Mouse (Mus musculus) heart, embryonic 15.5 days (tissue): Measurements from ENCODE around the gene Spout1. TPM values are rescaled to one million over a fixed set of nuclear protein-coding genes. Genes with fewer than 3 reads are reported as not detected.

ENCODE experiments used
- ATAC-seq: fragments of 200-750 bp; cut with Nextera tagmentation; replicated peaks from 2 replicates; pipeline ENCODE4 v1.8.0; 2017; ENCODE audit warnings: low read depth, moderate TSS enrichment; ENCODE audit not compliant: insufficient number of reproducible peaks, insufficient read depth, low FRiP score
- H3K27ac ChIP-seq: fragments of 300-500 bp; sonication (generic); 2 replicates; pipeline ENCODE4 v1.5.1; 2015; ENCODE audit warnings: mild to moderate bottlenecking, inconsistent platforms
- H3K27me3 ChIP-seq: fragments of 300-500 bp; sonication (generic); 2 replicates; pipeline ENCODE4 v1.6.1; 2015; ENCODE audit warnings: inconsistent platforms
- H3K36me3 ChIP-seq: fragments of 300-500 bp; sonication (generic); 2 replicates; pipeline ENCODE4 v1.6.1; 2015; ENCODE audit warnings: mild to moderate bottlenecking, inconsistent platforms
- H3K4me1 ChIP-seq: fragments of 300-500 bp; sonication (generic); replicated peaks from 2 replicates; pipeline ENCODE4 v1.6.1; 2015; ENCODE audit warnings: inconsistent platforms
- H3K4me2 ChIP-seq: fragments of 300-500 bp; sonication (generic); 2 replicates; pipeline ENCODE4 v1.6.1; 2015; ENCODE audit warnings: inconsistent platforms, mild to moderate bottlenecking, moderate library complexity
- H3K4me3 ChIP-seq: fragments of 300-500 bp; sonication (generic); 2 replicates; pipeline ENCODE4 v1.5.1; 2015; ENCODE audit warnings: mild to moderate bottlenecking, inconsistent platforms
- H3K9ac ChIP-seq: fragments of 300-500 bp; sonication (generic); 2 replicates; pipeline ENCODE4 v1.6.1; 2015; ENCODE audit warnings: mild to moderate bottlenecking, inconsistent platforms
- H3K9me3 ChIP-seq: fragments of 300-500 bp; sonication (generic); replicated peaks from 2 replicates; pipeline ENCODE4 v1.6.1; 2016; ENCODE audit warnings: inconsistent platforms
- WGBS: fragments of 180-500 bp; shearing (Covaris S2); methylation state at CpG from one replicate; pipeline ENCODE4 v1.1.7; 2015; ENCODE audit warnings: mixed read lengths; 5-methylcytosine and 5-hydroxymethylcytosine counted together
- polyA plus RNA-seq: library from polyadenylated mRNA; unstranded; fragments of >200 nt; fragmentation: Nextera tagmentation; extraction: Ambion mirVana; gene quantifications from 2 replicates; pipeline ENCODE4 v1.2.1, GENCODE M21; 2015

The Spout1 gene
- polyA plus RNA-seq, 1 experiment from 2014 or later = 27.3 TPM

DNA sequence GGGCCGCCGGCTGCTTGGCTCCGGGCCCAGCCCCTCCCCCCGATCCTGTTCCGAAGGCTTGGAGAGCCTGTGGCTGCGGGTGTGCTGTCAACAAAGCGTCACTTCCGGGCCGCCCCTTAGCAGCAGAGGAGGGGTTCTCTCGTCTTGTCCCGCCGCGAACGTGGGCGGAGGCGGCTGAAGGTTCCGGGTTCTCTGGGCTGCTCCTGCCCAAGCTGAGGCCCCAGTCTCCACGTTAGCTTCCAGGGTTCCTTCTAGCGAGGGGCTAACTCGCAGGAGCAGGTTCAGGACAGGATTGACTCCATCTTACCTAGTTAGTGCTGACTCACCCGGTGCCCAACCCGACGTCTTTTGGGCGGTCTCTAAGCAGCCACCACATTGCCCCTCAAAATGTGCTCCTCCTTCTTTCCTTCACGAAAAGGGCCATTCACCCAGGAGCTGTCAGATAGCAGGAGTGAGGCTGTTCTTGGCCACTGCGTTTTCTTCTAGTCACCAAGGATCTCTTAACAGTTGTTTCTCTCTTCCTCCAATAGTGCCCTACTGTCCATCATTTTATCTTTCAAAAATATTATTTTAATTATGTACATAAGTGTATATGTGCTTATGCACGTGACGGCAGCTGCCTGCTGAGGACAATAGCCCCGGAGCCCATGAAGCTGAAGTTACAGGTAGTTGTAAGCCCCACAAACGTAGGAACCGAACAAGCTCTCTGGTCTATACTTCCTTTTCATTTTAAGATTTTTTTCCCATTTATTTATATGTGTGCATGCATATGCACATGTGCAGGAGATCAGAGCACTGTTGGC is 53.6 kb downstream of the Spout1 start, which contains the start of gene Zer1:
Gene Zer1, minus strand, starts transcription at position 114 of the 803 bp plus-strand sequence.
- H3K4me3 ChIP-seq = peak within 1 kb of the TSS; percentile 93
- H3K4me2 ChIP-seq = peak within 1 kb of the TSS; percentile 87
- peak; percentile 96 for ATAC-seq
- peaks cover 16% of the 10 kb centered on the region for H3K4me1 ChIP-seq
- H3K36me3 ChIP-seq = no peaks in the 10 kb centered on the region
- H3K9ac ChIP-seq = peak within 1 kb of the TSS; percentile 95
- H3K27ac ChIP-seq = peak within 1 kb of the TSS; percentile 90
- 9% methylated on average over 31 of the region's 31 CpGs for WGBS
- no peaks in the 10 kb centered on the region for H3K9me3 ChIP-seq
- no peaks in the 10 kb centered on the region for H3K27me3 ChIP-seq

DNA sequence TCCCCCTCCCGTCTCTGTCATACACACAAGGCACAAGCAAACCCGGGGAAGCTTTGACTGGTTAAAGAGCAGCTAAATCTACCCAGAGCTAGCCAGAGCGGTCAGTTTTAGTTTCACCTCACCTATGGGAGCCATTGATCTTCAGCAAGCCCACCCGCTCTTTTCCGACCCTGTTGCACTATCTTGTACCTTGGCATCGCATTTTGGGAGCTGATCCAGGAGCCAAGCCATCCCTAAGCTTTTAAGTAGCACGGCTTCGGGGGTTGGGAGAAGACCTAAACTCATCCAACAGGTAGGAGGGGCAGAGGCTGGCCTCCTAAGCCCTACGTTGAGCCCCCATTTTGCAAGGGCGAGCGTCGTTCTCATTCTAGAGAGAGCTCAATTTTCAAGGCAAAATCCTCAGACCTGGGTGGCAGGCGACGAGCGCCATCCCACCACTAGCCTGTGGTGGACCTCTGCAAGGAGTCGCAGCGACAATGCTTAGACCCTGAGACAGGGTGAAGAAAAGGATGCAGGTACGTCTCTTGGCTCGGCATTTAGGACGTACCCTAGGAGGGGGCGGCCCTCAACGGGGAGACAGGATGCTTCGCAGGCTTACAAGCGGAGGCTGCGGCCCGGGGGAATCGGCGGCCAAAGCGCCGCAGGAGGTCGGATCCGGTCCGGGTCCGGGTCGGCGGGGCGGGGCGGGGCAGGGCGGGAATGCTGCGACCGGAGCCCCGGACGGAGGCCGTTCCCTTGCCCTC is 54.4 kb downstream of the Spout1 start:
- H3K4me2 ChIP-seq = peak overlapping the region; percentile 87
- peak overlapping the region; percentile 93 for H3K4me3 ChIP-seq
- H3K9ac ChIP-seq = peak overlapping the region; percentile 95
- ATAC-seq = peak; percentile 58
- under 1% methylated on average over 44 of the region's 44 CpGs for WGBS
- H3K36me3 ChIP-seq = no peaks in the 10 kb centered on the region
- peaks cover 16% of the 10 kb centered on the region for H3K4me1 ChIP-seq
- peak overlapping the region; percentile 90 for H3K27ac ChIP-seq
- no peaks in the 10 kb centered on the region for H3K9me3 ChIP-seq
- no peaks in the 10 kb centered on the region for H3K27me3 ChIP-seq

Other genes with a start within 250 kb of the Spout1 start
- 34.2 and 41.2 TPM in 2 replicates for gene Gle1, start 243.0 kb downstream of the Spout1 start, polyA plus RNA-seq
- 81.7 and 104 TPM in 2 replicates for gene Sptan1, start 212.9 kb downstream of the Spout1 start, polyA plus RNA-seq
- 18.7 and 25.0 TPM in 2 replicates for gene Wdr34, start 129.6 kb downstream of the Spout1 start, polyA plus RNA-seq
- gene Set, start 121.1 kb downstream of the Spout1 start, polyA plus RNA-seq = 194 and 206 TPM in 2 replicates
- gene Pkn3, start 100.8 kb downstream of the Spout1 start, polyA plus RNA-seq = 11.0 and 11.1 TPM in 2 replicates
- 25.8 and 31.3 TPM in 2 replicates for gene Zdhhc12, start 84.8 kb downstream of the Spout1 start, polyA plus RNA-seq
- 5.0 and 6.8 TPM in 2 replicates for gene Zer1, start 53.9 kb downstream of the Spout1 start, polyA plus RNA-seq
- gene Tbc1d13, start 44.7 kb downstream of the Spout1 start, polyA plus RNA-seq = 5.6 and 6.4 TPM in 2 replicates
- 33.9 and 35.1 TPM in 2 replicates for gene Endog, start 7.0 kb downstream of the Spout1 start, polyA plus RNA-seq
- 21.1 and 22.1 TPM in 2 replicates for gene Kyat1, start 27.4 kb upstream of the Spout1 start, polyA plus RNA-seq
- 37.7 and 40.0 TPM in 2 replicates for gene Lrrc8a, start 59.3 kb upstream of the Spout1 start, polyA plus RNA-seq
- gene Gm28035, start 62.1 kb upstream of the Spout1 start, polyA plus RNA-seq = 0.33 and 0.38 TPM in 2 replicates
- 8.4 and 10.1 TPM in 2 replicates for gene Phyhd1, start 87.7 kb upstream of the Spout1 start, polyA plus RNA-seq
- gene Gm28038, start 102.6 kb upstream of the Spout1 start, polyA plus RNA-seq = not detected in 2 replicates
- 26.9 and 32.0 TPM in 2 replicates for gene Dolk, start 107.9 kb upstream of the Spout1 start, polyA plus RNA-seq
- gene Nup188, start 107.9 kb upstream of the Spout1 start, polyA plus RNA-seq = 15.8 and 23.4 TPM in 2 replicates
- 105 and 140 TPM in 2 replicates for gene Sh3glb2, start 180.9 kb upstream of the Spout1 start, polyA plus RNA-seq
- gene Miga2, start 185.8 kb upstream of the Spout1 start, polyA plus RNA-seq = 32.6 and 35.5 TPM in 2 replicates
- gene Dolpp1, start 213.8 kb upstream of the Spout1 start, polyA plus RNA-seq = 19.5 and 25.2 TPM in 2 replicates
- 108 and 109 TPM in 2 replicates for gene Crat, start 237.4 kb upstream of the Spout1 start, polyA plus RNA-seq
- 102 and 119 TPM in 2 replicates for gene Ptpa, start 237.6 kb upstream of the Spout1 start, polyA plus RNA-seq